Mouse (Mus musculus) liver, embryonic 14.5 days (tissue): ENCODE measurements at regions not wholly inside any gene's neighbourhood (a gene's known extent, or its start where the extent isn't known, plus 50 kb on each side); places are given as distances from the start of the nearest gene placed in this dataset.

ENCODE experiments used
- CTCF ChIP-seq: IDR thresholded peaks from 2 replicates; pipeline ENCODE4 v1.5.1; 2016; ENCODE audit warnings: antibody characterized with exemption, low read depth, control low read depth
- EP300 ChIP-seq: IDR thresholded peaks from 2 replicates; pipeline ENCODE4 v1.6.1; 2016; ENCODE audit warnings: antibody characterized with exemption, low read depth

GRCm38 (mm10) chr11:40865694-40866093 lies 110.6 kb upstream of the Ccng1 start:
- TF ChIP-seq CTCF (peak; percentile 30; the same call in 1 of the 2 replicates), EP300 (no peak)
